ENCODE assay signal across 18 mouse cellular contexts in genomic region chr13:91367896-91368556, GRCm38 (mm10).
A peak's percentile ranks its signal among the peaks of the same experiment; 100 is the strongest.
DNase-seq lines count a peak whose midpoint lies in the region; ATAC-seq and TF ChIP-seq lines count a peak whose summit lies in the region.
"Had no signal": no experiment of that assay in that cellular context is flagged by ENCODE, and none has a peak within 500 bp of the region (broad histone marks: within the 10 kb centered on the region; RNA-seq: fewer than 3 reads in every experiment).

No protein-coding gene starts in this region.

- peaks cover 22% of the 10 kb centered on the region for H3K4me1 ChIP-seq in kidney, postnatal 0 days (replicated peaks; ENCODE audit: insufficient read depth, low read length)
- H3K4me1 ChIP-seq in MEL (ENCODE audit: control insufficient read depth in 1 of 2, insufficient read depth in 2 of 2, low read length in 2 of 2) = peaks cover 2 to 11% of the 10 kb centered on the region in 2 experiments; a peak in 3 of 4 replicates
- H3K4me1 ChIP-seq in embryonic facial prominence, embryonic 10.5 days = peaks cover 52% of the 10 kb centered on the region

- peak; percentile 23; the same call in 1 of the 2 replicates for TF ChIP-seq CTCF in gastrocnemius, adult 2 months (IDR thresholded peaks at IDR 0.05)
- TF ChIP-seq CTCF in kidney, postnatal 0 days (IDR thresholded peaks at IDR 0.05; ENCODE audit: low read depth) = peak; percentile 27; the same call in 1 of the 2 replicates
- peak in 1 of 3 experiments; percentile 8; a peak in 1 of 6 replicates for TF ChIP-seq CTCF in MEL (IDR thresholded peaks at IDR 0.05 in 2 of 3, conservative IDR thresholded peaks at IDR 0.05 in 1 of 3; ENCODE audit: control insufficient read depth in 1 of 3, insufficient read depth in 1 of 3, low read depth in 2 of 3, low read length in 3 of 3, poor library complexity in 1 of 3, severe bottlenecking in 1 of 3)

- peaks cover 2% of the 10 kb centered on the region; the same call in 1 of the 2 replicates for H3K79me2 ChIP-seq in MEL (ENCODE audit: control insufficient read depth, insufficient read depth, low read length, poor library complexity)

- ATAC-seq in kidney, postnatal 0 days (replicated peaks; ENCODE audit: low FRiP score, low read depth) = no peak
- ATAC-seq: midbrain, embryonic 15.5 days had no signal

- no peaks in the 10 kb centered on the region for H3K36me3 ChIP-seq in kidney, postnatal 0 days (ENCODE audit: insufficient read depth, low read length)
- peaks cover 0 to 7% of the 10 kb centered on the region in 2 experiments; a peak in 2 of 4 replicates for H3K36me3 ChIP-seq in MEL (ENCODE audit: control insufficient read depth in 1 of 2, insufficient read depth in 2 of 2, low read length in 2 of 2)
- H3K36me3 ChIP-seq in embryonic facial prominence, embryonic 10.5 days (replicated peaks) = no peaks in the 10 kb centered on the region
- H3K36me3 ChIP-seq: hindbrain, embryonic 12.5 days; lung, embryonic 15.5 days; midbrain, embryonic 15.5 days had no signal

- H3K27me3 ChIP-seq in kidney, postnatal 0 days (ENCODE audit: insufficient read depth, low read length) = no peaks in the 10 kb centered on the region
- no peaks in the 10 kb centered on the region for H3K27me3 ChIP-seq in MEL (ENCODE audit: control insufficient read depth in 1 of 2, insufficient read depth in 2 of 2, low read length in 2 of 2)
- no peaks in the 10 kb centered on the region for H3K27me3 ChIP-seq in embryonic facial prominence, embryonic 10.5 days (replicated peaks; ENCODE audit: low read depth, poor library complexity, severe bottlenecking)
- H3K27me3 ChIP-seq: hindbrain, embryonic 12.5 days; lung, embryonic 15.5 days; midbrain, embryonic 15.5 days had no signal

- H3K4me3 ChIP-seq in gastrocnemius, adult 2 months = no peak overlapping the region; the same call in 1 of the 2 replicates
- no peak overlapping the region for H3K4me3 ChIP-seq in kidney, postnatal 0 days (replicated peaks; ENCODE audit: low read depth, low read length)
- no peak overlapping the region for H3K4me3 ChIP-seq in MEL (ENCODE audit: control insufficient read depth in 1 of 2, insufficient read depth in 1 of 2, low read depth in 2 of 2, low read length in 2 of 2)
- H3K4me3 ChIP-seq in embryonic facial prominence, embryonic 10.5 days = no peak overlapping the region
- H3K4me3 ChIP-seq: hindbrain, embryonic 12.5 days; lung, embryonic 15.5 days; midbrain, embryonic 15.5 days had no signal

- H3K9ac ChIP-seq in kidney, postnatal 0 days (ENCODE audit: low read depth, low read length) = no peak overlapping the region
- no peak overlapping the region for H3K9ac ChIP-seq in MEL (ENCODE audit: control insufficient read depth, low read depth, low read length, poor library complexity, severe bottlenecking)
- H3K9ac ChIP-seq: hindbrain, embryonic 12.5 days; liver, embryonic 14.5 days; lung, embryonic 15.5 days; midbrain, embryonic 15.5 days had no signal

- no peaks in the 10 kb centered on the region for H3K9me3 ChIP-seq in kidney, postnatal 0 days (replicated peaks; ENCODE audit: low read length)
- H3K9me3 ChIP-seq in MEL (replicated peaks; ENCODE audit: insufficient read depth, low read length) = no peaks in the 10 kb centered on the region
- no peaks in the 10 kb centered on the region for H3K9me3 ChIP-seq in embryonic facial prominence, embryonic 10.5 days
- H3K9me3 ChIP-seq: hindbrain, embryonic 12.5 days; lung, embryonic 15.5 days; midbrain, embryonic 15.5 days had no signal

- 62% methylated on average over 7 of the region's 7 CpGs for WGBS in kidney, postnatal 0 days
- WGBS in embryonic facial prominence, embryonic 10.5 days = 60% methylated on average over 7 of the region's 7 CpGs

- peak; percentile 13 for TF ChIP-seq RAD21 in MEL (IDR thresholded peaks at IDR 0.05; ENCODE audit: low read depth, low read length)

- TF ChIP-seq POLR2A in MEL (IDR thresholded peaks at IDR 0.05; ENCODE audit: control insufficient read depth in 1 of 2, insufficient read depth in 1 of 2, low read depth in 1 of 2, low read length in 2 of 2, poor library complexity in 1 of 2) = no peak

- peak overlapping the region; percentile 46 for H3K27ac ChIP-seq in gastrocnemius, adult 2 months
- no peak overlapping the region for H3K27ac ChIP-seq in kidney, postnatal 0 days
- no peak overlapping the region for H3K27ac ChIP-seq in MEL (ENCODE audit: control insufficient read depth, low read depth, low read length)
- peak overlapping the region; percentile 51; the same call in 1 of the 2 replicates for H3K27ac ChIP-seq in embryonic facial prominence, embryonic 10.5 days (replicated peaks)
- H3K27ac ChIP-seq: hindbrain, embryonic 12.5 days; liver, embryonic 14.5 days; lung, embryonic 15.5 days had no signal

- H3K4me2 ChIP-seq in kidney, postnatal 0 days (ENCODE audit: low read length) = no peak overlapping the region
- H3K4me2 ChIP-seq: hindbrain, embryonic 12.5 days; lung, embryonic 15.5 days; midbrain, embryonic 15.5 days had no signal

- intact Hi-C loops in gastrocnemius, adult 2 months (cut with DNase I) = loop anchor here (5.0 to 10.0 kb wide), 3 partner anchors 143 to 401 kb away; partner anchors contain the start of gene Atg10

- no peak for DNase-seq in gastrocnemius, adult 2 months
- no peak for DNase-seq in gastrocnemius, postnatal 4 days (ENCODE audit: low spot score in 2 of 2)
- no peak for DNase-seq in kidney, postnatal 0 days (ENCODE audit: low spot score)
- no peak for DNase-seq in kidney, adult 18-20 months
- no peak for DNase-seq in MEL (ENCODE audit: low read depth, low spot score)
- DNase-seq in embryonic facial prominence, embryonic 10.5 days (ENCODE audit: low spot score) = no peak
- no peak for DNase-seq in thymus, postnatal 36 days
- DNase-seq: adrenal gland, adult 2 months; B cell, adult 2 months; cerebellum, adult 8-10 months; gastrocnemius, postnatal 25 days; kidney, adult 11 months; kidney, postnatal 4 days; thymus, adult 2 months had no signal

- no peak for TF ChIP-seq EP300 in MEL (IDR thresholded peaks at IDR 0.05; ENCODE audit: low read depth in 1 of 2, low read length in 2 of 2)

TF ChIP-seq in MEL, 35 proteins besides CTCF, POLR2A, EP300 and RAD21:
- TF ChIP-seq USF1 (IDR thresholded peaks at IDR 0.05; ENCODE audit: low read depth, low read length) = no peak
- no peak for TF ChIP-seq NELFE (IDR thresholded peaks at IDR 0.05; ENCODE audit: low read depth, low read length)
- TF ChIP-seq HCFC1 (IDR thresholded peaks at IDR 0.05; ENCODE audit: low read depth, low read length) = no peak
- TF ChIP-seq USF2 (IDR thresholded peaks at IDR 0.05; ENCODE audit: borderline replicate concordance in 1 of 2, insufficient read depth in 1 of 2, low read depth in 1 of 2, low read length in 2 of 2) = no peak
- no peak for TF ChIP-seq RCOR1 (IDR thresholded peaks at IDR 0.05; ENCODE audit: low read depth, low read length)
- no peak for TF ChIP-seq ELF1 (IDR thresholded peaks at IDR 0.05; ENCODE audit: low read depth, low read length)
- peak; percentile 8; the same call in 1 of the 2 replicates for TF ChIP-seq SMC3 (IDR thresholded peaks at IDR 0.05; ENCODE audit: low read depth, low read length)
- TF ChIP-seq CHD1 (IDR thresholded peaks at IDR 0.05; ENCODE audit: low read depth, low read length) = no peak

Comparison
In these comparisons a context has a peak if more than half of its experiments do, and no peak if none do; other contexts are left out.
1. H3K27ac ChIP-seq: peak in gastrocnemius, adult 2 months (single experiment) and embryonic facial prominence, embryonic 10.5 days (single experiment); none in kidney, postnatal 0 days (single experiment) and MEL (single experiment).